ENCODE assay signal across 9 mouse cellular contexts in the genomic region with DNA sequence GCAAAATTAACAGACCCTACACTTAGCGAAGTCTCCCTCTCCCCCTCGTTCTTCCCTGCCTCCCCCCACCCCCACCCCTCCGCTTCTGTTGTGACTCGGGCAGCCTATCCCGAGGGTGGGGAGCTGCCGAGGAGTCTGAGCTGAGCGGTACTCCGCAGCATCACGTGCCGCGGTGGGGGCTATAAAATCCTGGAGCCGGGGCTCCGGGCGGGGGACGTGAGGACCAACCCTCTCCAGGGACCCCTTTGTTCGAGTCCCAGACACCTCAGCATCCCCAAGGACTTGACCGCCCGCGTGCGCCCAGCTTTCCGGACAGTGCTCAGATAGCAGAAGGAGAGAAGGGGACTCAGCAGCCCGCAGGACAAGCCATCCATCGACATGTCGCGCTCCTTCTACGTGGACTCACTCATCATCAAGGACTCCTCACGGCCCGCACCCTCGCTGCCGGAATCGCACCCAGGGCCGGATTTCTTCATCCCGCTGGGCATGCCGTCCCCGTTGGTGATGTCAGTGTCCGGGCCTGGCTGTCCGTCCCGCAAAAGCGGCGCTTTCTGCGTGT. TPM values are rescaled to one million over a fixed set of nuclear protein-coding genes. Genes with fewer than 3 reads are reported as not detected.
DNase-seq lines count a peak whose midpoint lies in the region; ATAC-seq lines count a peak whose summit lies in the region.
"Had no signal": no experiment of that assay in that cellular context is flagged by ENCODE, and none has a peak within 500 bp of the region (broad histone marks: within the 10 kb centered on the region; RNA-seq: fewer than 3 reads in every experiment).

A gene (plus strand): TSS at position 219 of the 559 bp plus-strand sequence.

- H3K27me3 ChIP-seq in kidney, embryonic 16.5 days (ENCODE audit: insufficient read depth, low read length) = peaks cover 95% of the 10 kb centered on the region
- peaks cover 66% of the 10 kb centered on the region for H3K27me3 ChIP-seq in hindbrain, embryonic 16.5 days (replicated peaks; ENCODE audit: control insufficient read depth, insufficient read depth, low read length)
- H3K27me3 ChIP-seq in neural tube, embryonic 11.5 days (ENCODE audit: control insufficient read depth, insufficient read depth, low read length) = peaks cover 91% of the 10 kb centered on the region

- under 1% methylated on average over 40 of the region's 41 CpGs for WGBS in kidney, embryonic 16.5 days
- WGBS in hindbrain, embryonic 16.5 days = under 1% methylated on average over 40 of the region's 41 CpGs
- WGBS in neural tube, embryonic 11.5 days = under 1% methylated on average over 40 of the region's 41 CpGs

- H3K36me3 ChIP-seq in kidney, embryonic 16.5 days (ENCODE audit: insufficient read depth, low read length) = no peaks in the 10 kb centered on the region
- no peaks in the 10 kb centered on the region for H3K36me3 ChIP-seq in hindbrain, embryonic 16.5 days (ENCODE audit: control insufficient read depth, insufficient read depth, low read length)
- no peaks in the 10 kb centered on the region for H3K36me3 ChIP-seq in neural tube, embryonic 11.5 days (ENCODE audit: control insufficient read depth, insufficient read depth, low read length)

- H3K9me3 ChIP-seq in kidney, embryonic 16.5 days (ENCODE audit: low read length) = no peaks in the 10 kb centered on the region
- H3K9me3 ChIP-seq in hindbrain, embryonic 16.5 days (ENCODE audit: control insufficient read depth, low read length) = no peaks in the 10 kb centered on the region
- H3K9me3 ChIP-seq in neural tube, embryonic 11.5 days (ENCODE audit: control insufficient read depth, low read length) = no peaks in the 10 kb centered on the region

- peak within 1 kb of the TSS; percentile 28 for H3K4me2 ChIP-seq in kidney, embryonic 16.5 days (replicated peaks; ENCODE audit: low read depth, low read length)
- H3K4me2 ChIP-seq in hindbrain, embryonic 16.5 days (ENCODE audit: low read length) = peak within 1 kb of the TSS; percentile 60
- H3K4me2 ChIP-seq in neural tube, embryonic 11.5 days (ENCODE audit: low read depth) = peak within 1 kb of the TSS; percentile 51

- H3K4me1 ChIP-seq in kidney, embryonic 16.5 days (ENCODE audit: insufficient read depth, low read length) = peaks cover 11% of the 10 kb centered on the region
- peaks cover 11% of the 10 kb centered on the region for H3K4me1 ChIP-seq in hindbrain, embryonic 16.5 days (ENCODE audit: control insufficient read depth, insufficient read depth, low read depth, low read length)
- peaks cover 12% of the 10 kb centered on the region for H3K4me1 ChIP-seq in neural tube, embryonic 11.5 days (ENCODE audit: control insufficient read depth, insufficient read depth, low read length)

- no peak within 1 kb of the TSS for H3K27ac ChIP-seq in kidney, embryonic 16.5 days (ENCODE audit: low read length)
- H3K27ac ChIP-seq in hindbrain, embryonic 16.5 days (ENCODE audit: low read depth, low read length) = no peak within 1 kb of the TSS
- no peak within 1 kb of the TSS for H3K27ac ChIP-seq in neural tube, embryonic 11.5 days (ENCODE audit: low read depth, low read length)

- no peak for ATAC-seq in kidney, embryonic 16.5 days (ENCODE audit: low FRiP score, low TSS enrichment)
- peak; percentile 53; the same call in 1 of the 2 replicates for ATAC-seq in hindbrain, embryonic 16.5 days
- peak; percentile 41 for ATAC-seq in neural tube, embryonic 11.5 days (ENCODE audit: insufficient read depth, low FRiP score, low TSS enrichment)
- ATAC-seq in inflammation-experienced regulatory T-cells, adult 6 months = no peak

- H3K4me3 ChIP-seq in kidney, embryonic 16.5 days (ENCODE audit: low read length) = peak within 1 kb of the TSS; percentile 27
- H3K4me3 ChIP-seq in hindbrain, embryonic 16.5 days (ENCODE audit: low read length) = peak within 1 kb of the TSS; percentile 38
- peak within 1 kb of the TSS; percentile 40 for H3K4me3 ChIP-seq in neural tube, embryonic 11.5 days (ENCODE audit: low read depth, low read length)

- no peak within 1 kb of the TSS for H3K9ac ChIP-seq in kidney, embryonic 16.5 days (replicated peaks; ENCODE audit: low read length)
- 0 out of 2 replicates have a peak within 1 kb of the TSS, but pooled peaks have one; percentile 33 for H3K9ac ChIP-seq in hindbrain, embryonic 16.5 days (ENCODE audit: low read depth, low read length)
- H3K9ac ChIP-seq in neural tube, embryonic 11.5 days (ENCODE audit: low read length) = peak within 1 kb of the TSS; percentile 41

- DNase-seq in kidney, postnatal 14 days = no peak
- peak; percentile 46 for DNase-seq in embryo, embryonic 9.5 days (ENCODE audit: extremely low spot score)
- peak; percentile 64 for DNase-seq in neural tube, embryonic 11.5 days (ENCODE audit: low spot score)
- DNase-seq in adrenal gland, postnatal 14 days = no peak
- no peak for DNase-seq in ovary, postnatal 10 days (ENCODE audit: low spot score)

RNA-seq across cellular contexts. Expression of the gene that starts here (rescaled TPM):
- not detected in 2 replicates for polyA plus RNA-seq in kidney, embryonic 16.5 days (2015; fragmentation: Nextera tagmentation; extraction: Ambion mirVana)
- polyA plus RNA-seq in hindbrain, embryonic 16.5 days (2015; fragmentation: Nextera tagmentation; extraction: Ambion mirVana) = 0.15 and 0.18 TPM in 2 replicates
- 6.3 and 6.6 TPM in 2 replicates for polyA plus RNA-seq in neural tube, embryonic 11.5 days (2014; fragmentation: Nextera tagmentation; extraction: Ambion mirVana)
- total RNA-seq in adrenal gland, postnatal 14 days (2021) = not detected in 2 replicates
- not detected for polyA plus RNA-seq in inflammation-experienced regulatory T-cells, adult 6 months (2017; shearing (Covaris generic))
- polyA plus RNA-seq: large intestine, adult 2 months had no signal

Comparison
In these comparisons a context has a peak if more than half of its experiments do, and no peak if none do; other contexts are left out.
1. Peak in ATAC-seq, H3K4me3 ChIP-seq, H3K9ac ChIP-seq and H3K4me2 ChIP-seq in hindbrain, embryonic 16.5 days; RNA of the gene not detected or under 1 TPM.
2. DNase-seq: peak in embryo, embryonic 9.5 days (single experiment) and neural tube, embryonic 11.5 days (single experiment); none in kidney, postnatal 14 days (single experiment), adrenal gland, postnatal 14 days (single experiment) and ovary, postnatal 10 days (single experiment).
3. Peak in every context shown above with its lines, with median percentiles within 50 percentile points of each other: H3K4me2 ChIP-seq and H3K4me3 ChIP-seq.